Mouse (Mus musculus): ENCODE measurements at regions not wholly inside any gene's neighbourhood (a gene's known extent, or its start where the extent isn't known, plus 50 kb on each side); places are given as distances from the start of the nearest gene placed in this dataset.

DNA sequence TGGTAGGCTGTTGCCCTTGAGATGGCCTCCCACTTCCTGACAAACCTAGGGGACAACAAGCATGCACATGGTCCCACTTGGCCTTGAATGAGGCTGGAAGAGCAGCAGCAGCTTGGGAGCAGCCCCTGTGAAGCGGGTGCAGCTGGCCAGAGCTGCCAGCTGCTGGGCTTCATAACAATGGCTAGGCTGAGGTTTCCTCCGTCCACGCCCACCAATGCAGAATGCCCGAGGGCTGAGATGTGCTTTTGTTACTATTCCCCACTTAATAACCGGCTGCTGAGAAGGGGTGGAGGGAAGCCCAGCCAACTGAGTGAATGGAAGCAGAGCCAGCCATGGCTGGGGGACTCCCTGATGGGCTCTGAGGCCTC lies 202.1 kb downstream of the Sox11 start:
- TF ChIP-seq USF1 (IDR thresholded peaks at IDR 0.05; ENCODE audit: low read depth) (no peak), CTCF (IDR thresholded peaks at IDR 0.05; ENCODE audit: control insufficient read depth, insufficient read depth, insufficient read length) (no peak)
